Mouse (Mus musculus): ENCODE results near the gene Rnf213. TPM values are rescaled to one million over a fixed set of nuclear protein-coding genes. Genes with fewer than 3 reads are reported as not detected.
"Not testable (repeated sequence)": the region's sequence is repeated elsewhere in the genome, so short reads cannot be mapped to it uniquely, and the experiment has no call there.

Gene Rnf213
- 1 to 10 TPM; 3.4 to 3.5 TPM for total RNA-seq (2021)
- long read RNA-seq, experiment 1, result 0 reads
- long read RNA-seq, experiment 2, partial matches to known transcripts, result 1 of 1 reads
- long read RNA-seq, experiment 2, other reads (novel, unspliced or antisense), result 0 of 1 reads

DNA sequence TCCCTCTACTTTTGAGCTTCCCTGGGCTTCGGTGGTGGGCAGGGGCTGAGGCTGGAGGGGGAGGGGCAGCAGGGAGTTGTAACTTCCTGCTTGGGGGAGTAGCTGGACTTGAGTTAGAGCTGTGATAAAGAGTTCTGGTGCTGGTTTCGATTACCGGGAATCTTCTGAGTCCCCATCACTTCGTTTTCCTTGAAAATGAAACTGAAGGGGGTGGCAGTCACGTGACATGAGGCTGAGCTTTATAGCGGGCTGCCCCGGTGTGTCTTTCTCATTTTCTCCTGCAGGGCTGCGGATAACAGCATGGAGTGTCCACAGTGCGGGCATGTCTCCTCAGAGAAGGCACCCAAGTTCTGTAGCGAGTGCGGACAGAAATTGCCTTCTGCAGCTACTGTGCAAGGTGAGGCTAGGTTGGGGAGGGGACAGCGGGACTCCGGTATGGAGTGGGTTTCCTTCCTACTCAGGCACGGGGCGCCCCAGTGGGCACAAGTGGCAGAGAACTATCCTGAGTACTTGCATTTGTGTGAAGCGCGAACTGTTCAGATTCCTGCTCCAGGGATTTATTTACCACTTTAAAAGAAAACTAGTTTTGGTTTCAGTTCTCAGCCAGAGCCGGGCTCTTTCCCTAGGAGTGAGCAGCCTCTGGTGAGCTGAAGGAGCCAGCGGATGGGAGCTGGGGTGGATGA, at the start of gene Rnf213:
TSS of gene Rnf213 (plus strand) at position 301 of the 683 bp plus-strand sequence.
- DNase-seq (ENCODE audit: low spot score in 2 of 2), result peak; percentile 16 to 24

DNA sequence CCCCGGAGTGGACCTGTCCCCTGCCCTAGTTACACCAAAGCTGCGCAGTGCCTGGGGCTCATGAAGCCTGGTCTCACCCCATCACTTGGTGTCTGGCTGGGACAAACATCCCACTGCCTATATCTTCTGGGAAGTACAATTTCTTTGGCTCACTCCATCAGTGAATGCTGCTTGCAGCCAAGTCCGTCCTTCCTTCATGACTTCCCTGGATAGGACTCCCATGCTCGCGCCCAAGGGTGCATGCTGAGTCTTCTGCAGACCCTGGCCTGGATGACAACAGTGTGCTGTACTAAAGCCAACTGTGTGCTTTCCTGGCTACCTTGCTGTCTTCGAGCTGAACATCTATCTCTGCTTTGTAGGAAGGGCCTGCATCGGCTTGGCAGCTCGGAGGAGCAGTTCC, 48.7 kb upstream of the Rnf213 start:
- no peak for DNase-seq (ENCODE audit: low spot score in 2 of 2)

DNA sequence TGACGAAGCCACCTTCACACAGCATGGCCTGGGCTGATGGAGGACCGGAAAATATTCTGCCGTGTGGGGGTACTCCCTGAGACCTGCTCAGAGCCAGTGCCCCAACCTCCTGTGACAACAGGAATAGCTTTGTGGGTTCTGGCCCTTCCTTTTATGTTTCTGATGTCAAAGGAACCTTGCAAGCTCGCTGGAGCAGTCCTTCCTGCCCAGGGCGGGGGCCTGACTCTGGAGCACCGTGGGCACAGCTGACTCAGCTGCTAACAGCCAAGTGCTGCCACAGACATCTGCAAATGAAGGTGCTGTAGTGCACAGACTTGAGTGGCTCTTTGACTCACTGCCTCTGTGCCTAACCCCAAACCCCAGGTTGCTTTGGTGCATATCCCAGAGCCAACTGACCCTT, 48.0 kb upstream of the Rnf213 start:
- DNase-seq (ENCODE audit: low spot score in 2 of 2), result no peak

GRCm38 (mm10) chr11:119347125-119347524, 45.8 kb upstream of the Rnf213 start:
- no peak for DNase-seq (ENCODE audit: low spot score in 2 of 2)

- no peak for DNase-seq (ENCODE audit: low spot score in 2 of 2)
Measured at GRCm38 (mm10) chr11:119352113-119352512, 40.8 kb upstream of the Rnf213 start.

GRCm38 (mm10) chr11:119353946-119354345, 39.0 kb upstream of the Rnf213 start:
- DNase-seq (ENCODE audit: low spot score in 2 of 2), result peak in 1 of 2 experiments; percentile 18

- DNase-seq (ENCODE audit: low spot score in 2 of 2), result peak; percentile 12 to 17
Measured at GRCm38 (mm10) chr11:119354798-119355442, 38.0 kb upstream of the Rnf213 start.

DNA sequence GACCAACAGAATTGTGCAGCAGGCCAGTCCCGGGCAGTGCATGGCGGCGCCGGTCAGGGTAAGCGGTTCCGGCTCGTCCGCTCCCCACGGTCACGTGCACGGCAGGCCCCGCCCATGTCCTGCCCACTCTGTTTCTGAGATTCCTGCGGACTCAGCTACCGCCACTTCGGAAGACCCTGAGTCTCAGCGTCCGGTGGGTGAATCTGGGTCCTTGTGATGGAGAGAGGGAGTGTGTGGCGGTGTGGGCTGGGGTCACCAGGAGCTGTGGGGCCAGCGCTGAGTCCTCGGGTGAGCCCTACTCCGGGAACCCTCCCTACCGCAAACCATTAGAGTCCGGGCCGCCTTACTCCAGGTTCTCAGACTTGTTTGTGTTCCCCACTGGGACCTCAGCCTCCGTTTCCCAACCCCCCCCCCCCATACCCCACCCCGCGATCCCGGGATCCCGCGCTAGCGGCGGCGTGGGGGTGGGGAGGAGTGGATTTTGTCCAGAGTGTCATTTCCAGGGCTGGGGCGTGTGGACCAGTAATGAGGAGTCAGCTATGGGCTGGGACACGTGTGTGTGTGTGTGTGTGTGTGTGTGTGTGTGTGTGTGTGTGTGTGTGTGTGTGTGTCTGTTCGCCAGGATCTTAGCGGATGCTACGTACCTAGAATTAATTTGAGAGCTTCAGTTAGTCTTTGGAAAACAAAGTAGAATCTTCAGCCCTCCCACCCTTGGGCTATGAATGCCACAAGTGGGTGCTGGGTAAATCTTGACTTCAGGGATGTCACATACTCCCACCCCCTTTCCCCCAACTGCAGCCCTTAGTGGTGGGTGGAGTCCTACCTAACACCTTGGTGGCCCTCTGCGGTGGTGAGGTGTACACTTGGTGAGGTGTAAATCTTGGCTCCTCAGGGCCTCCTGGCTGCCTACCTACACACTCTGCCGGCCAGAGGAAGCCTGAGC, 37.2 kb upstream of the Rnf213 start, which contains the start of the genes Sgsh and Slc26a11:
TSS of gene Sgsh (minus strand) at position 94 of the 943 bp plus-strand sequence.
TSS of gene Slc26a11 (plus strand) at position 115 of the 943 bp plus-strand sequence.
- peak; percentile 64 to 70 for DNase-seq (ENCODE audit: low spot score in 2 of 2)

DNA sequence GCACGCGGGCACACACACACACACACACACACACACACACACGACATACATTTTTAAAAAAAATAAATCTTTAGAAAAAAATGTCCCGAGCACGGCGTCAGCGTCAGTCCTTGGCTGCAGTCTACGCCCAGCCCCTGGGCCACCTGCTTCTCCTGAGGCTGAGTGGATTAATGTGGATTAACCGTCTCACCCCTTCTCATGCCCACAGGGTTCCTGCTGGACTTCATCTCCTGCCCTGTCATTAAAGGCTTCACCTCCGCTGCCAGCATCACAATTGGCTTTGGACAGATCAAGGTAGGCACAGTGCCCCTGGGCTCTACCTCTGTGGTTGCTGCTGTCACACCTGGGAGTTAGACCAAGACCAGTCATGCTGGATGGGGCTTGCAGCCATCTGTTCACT, 33.8 kb upstream of the Rnf213 start:
- DNase-seq (ENCODE audit: low spot score in 2 of 2), result no peak

DNA sequence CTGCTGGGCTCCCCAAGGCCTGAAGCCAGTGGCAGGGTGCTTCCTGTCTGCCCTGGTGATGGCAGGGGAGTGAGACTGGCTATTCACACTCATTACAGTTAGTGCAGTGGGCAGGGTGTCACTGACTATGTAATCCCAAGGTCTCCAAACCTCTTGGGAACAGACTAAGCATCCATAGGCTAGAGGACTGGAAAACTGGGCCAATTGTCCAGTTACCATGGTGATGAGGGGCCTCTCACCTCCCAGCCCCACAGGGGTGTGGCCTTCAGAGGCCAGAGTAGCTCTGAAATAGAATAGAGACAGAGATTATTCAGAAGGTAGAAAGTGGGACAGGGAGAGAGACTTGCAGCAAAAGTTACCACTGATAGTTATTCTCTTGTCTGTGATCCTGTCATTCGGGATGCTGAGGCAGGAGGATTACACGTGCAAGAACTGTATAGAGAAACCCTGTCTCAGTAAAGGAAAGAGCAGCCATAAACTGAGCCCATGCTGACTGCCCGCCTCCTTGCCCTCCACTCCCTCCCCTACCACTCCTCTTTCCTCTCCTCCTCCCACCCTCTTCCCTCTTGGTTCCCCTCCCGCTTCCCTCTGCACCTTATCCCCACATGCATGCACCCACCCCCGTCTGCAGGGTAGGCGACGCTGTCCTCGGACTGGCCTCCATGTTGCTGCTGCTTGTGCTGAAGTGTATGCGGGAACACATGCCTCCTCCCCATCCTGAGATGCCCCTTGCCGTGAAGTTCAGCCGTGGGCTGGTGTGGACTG, 29.9 kb upstream of the Rnf213 start:
- no peak for DNase-seq (ENCODE audit: low spot score in 2 of 2)

GRCm38 (mm10) chr11:119363534-119364145, 29.3 kb upstream of the Rnf213 start:
- peak; percentile 57 to 69 for DNase-seq (ENCODE audit: low spot score in 2 of 2)

DNA sequence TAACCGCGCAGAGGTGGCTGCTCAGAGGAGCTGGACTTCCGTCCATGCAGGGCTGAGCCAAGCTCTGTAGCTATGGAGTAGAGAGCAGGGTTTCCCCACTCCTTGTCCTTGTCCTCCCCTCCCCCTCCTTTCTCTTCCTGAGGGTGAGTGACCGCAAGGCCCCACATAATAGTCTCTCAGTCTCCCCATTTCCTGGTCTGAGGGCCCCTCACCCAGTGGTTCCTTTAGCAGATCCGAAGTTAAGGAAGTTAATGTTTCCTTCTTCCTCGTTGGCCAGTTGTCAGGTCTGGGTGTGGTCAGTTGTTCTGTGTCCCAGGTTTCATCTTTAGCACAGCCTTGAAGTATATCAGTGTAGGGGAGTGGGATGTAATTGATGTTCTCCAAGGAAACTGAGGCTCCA, 17.5 kb upstream of the Rnf213 start:
- no peak for DNase-seq (ENCODE audit: low spot score in 2 of 2)

DNA sequence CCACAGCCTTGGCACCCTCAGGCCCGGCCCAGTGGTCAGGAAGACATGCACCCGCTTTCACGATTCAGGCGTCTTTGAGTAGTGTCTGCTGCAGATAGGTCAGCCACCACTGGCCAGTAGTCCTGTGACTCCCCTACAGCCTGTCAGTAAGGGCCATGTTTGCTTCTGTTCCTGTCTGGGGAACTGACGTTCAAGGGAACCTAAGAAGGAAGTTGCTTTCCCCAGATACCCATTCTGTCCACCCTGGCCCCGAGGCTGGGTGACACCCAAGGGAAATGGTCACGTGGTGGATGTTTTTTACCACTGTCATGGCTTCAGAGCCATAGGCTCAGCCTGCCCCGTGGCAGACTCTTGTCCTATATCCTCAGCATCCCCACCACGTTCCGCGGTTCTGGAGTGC, 15.6 kb upstream of the Rnf213 start:
- no peak for DNase-seq (ENCODE audit: low spot score in 2 of 2)

DNA sequence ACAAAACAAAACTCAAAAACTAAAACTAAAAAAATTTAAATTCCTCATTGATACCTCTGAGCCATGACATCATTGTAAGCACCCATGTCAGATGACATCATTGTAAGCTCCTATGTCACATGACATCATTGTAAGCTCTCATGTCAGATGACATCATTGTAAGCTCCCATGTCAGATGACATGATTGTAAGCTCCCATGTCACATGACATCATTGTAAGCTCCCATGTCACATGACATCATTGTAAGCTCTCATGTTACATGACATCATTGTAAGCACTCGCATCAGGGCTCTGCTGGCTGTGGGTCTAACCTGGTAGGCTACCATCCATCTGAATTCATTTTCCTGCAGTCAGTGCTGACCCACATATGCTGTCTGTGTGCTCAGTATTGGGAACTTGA, 14.3 kb upstream of the Rnf213 start:
- DNase-seq (ENCODE audit: low spot score in 2 of 2), result no peak

DNA sequence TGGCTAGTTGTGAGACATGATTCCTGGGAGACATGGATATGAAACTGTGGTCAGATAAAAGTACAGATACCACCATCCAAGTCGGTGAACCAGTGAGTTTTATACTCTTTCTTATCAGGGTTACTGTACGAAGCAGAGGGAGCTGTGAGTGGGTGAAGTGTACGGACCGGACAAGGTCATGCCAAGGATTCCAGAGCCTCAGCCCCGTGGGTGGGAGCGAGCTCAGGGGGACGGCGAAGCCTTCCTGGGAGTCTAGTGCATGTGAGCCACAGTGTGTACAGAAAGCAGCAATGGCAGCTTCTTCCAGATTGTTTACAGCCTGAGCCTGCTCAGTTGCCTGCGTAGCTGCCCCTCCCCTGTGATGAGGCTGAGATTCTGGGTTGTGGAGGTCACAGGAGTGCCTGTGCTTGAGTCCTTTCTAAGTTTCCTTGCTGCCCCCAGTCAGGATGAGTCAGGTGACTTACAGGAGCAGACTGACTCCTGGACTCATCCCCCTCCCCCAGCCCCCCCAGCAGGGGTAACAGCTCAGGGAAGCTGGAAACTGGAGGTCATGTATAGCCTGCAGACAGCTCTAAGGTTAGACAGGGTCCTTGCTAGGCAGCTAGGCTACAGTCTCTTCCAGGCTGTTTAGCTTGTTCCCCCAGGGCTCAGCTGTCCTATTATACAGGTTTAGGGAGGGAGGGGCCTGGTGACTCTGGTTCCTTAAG, 11.1 kb upstream of the Rnf213 start:
- DNase-seq (ENCODE audit: low spot score in 2 of 2), result no peak

DNA sequence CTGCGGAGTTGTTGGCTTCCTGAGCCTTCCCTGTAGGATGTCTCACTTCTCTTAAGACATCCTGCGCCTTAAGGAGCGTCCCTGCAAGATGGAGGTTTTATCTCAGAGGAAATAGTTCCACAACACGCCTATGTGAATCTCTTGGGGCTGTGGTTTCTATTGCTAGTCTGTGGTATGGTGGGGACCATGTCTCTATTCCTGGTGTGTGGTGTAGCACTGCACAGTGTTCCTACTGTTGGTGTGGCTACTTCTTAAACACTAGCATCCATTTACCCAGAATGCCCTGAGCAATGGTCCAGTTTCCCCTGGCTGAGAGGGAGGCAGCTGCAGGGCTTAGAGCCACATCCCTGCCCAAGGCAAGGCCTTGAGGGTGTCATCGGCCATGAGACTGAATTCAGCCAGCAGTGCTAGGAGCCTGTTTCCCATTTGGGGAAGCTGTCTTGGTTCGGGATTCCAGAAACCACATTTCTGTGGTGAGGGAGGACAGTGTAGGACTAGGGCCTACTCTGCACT, 10.5 kb upstream of the Rnf213 start:
- DNase-seq (ENCODE audit: low spot score in 2 of 2), result no peak

- DNase-seq (ENCODE audit: low spot score in 2 of 2), result no peak
Measured at GRCm38 (mm10) chr11:119384904-119385303, 8.0 kb upstream of the Rnf213 start.

GRCm38 (mm10) chr11:119386306-119386705, 6.6 kb upstream of the Rnf213 start:
- no peak for DNase-seq (ENCODE audit: low spot score in 2 of 2)

- not testable (repeated sequence) for DNase-seq (ENCODE audit: low spot score in 2 of 2)
Measured at GRCm38 (mm10) chr11:119387273-119387672, 5.6 kb upstream of the Rnf213 start.

All from layer of hippocampus, postnatal 14 days (tissue).